In the genomic region with DNA sequence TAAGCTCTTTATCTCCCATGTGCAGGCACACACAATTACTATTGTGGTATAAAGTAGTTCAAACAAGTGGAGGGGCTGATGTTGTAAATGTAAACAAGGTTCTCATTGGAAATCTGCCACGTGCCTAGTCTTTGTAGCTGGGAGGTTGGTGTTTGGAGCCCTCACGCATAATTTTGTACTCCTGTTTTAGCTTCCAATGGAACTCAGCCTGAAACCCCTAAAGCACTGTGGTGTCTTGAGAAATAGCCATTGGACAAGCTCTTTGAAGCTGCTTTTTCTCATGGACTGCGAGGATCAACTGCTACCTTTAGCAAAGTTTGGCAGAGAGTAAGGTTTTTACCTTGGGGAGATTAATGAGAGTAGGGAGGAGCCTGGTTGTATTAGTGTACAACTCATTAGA, we compare ENCODE assay signal across 20 mouse cellular contexts. TPM values are rescaled to one million over a fixed set of nuclear protein-coding genes. Genes with fewer than 3 reads are reported as not detected.
DNase-seq lines count a peak whose midpoint lies in the region; ATAC-seq and TF ChIP-seq lines count a peak whose summit lies in the region.
"Had no signal": no experiment of that assay in that cellular context is flagged by ENCODE, and none has a peak within 500 bp of the region (broad histone marks: within the 10 kb centered on the region; RNA-seq: fewer than 3 reads in every experiment).

No protein-coding gene starts in this region.

- H3K27ac ChIP-seq in lung, embryonic 14.5 days (ENCODE audit: low read depth): no peak overlapping the region
- H3K27ac ChIP-seq: embryonic facial prominence, embryonic 10.5 days; embryonic facial prominence, embryonic 12.5 days; forebrain, embryonic 10.5 days; forebrain, embryonic 12.5 days had no signal

- no peaks in the 10 kb centered on the region for H3K4me1 ChIP-seq in lung, embryonic 14.5 days (ENCODE audit: insufficient read depth)
- H3K4me1 ChIP-seq: embryonic facial prominence, embryonic 10.5 days; embryonic facial prominence, embryonic 12.5 days; forebrain, embryonic 10.5 days; forebrain, embryonic 12.5 days had no signal

- H3K9ac ChIP-seq in lung, embryonic 14.5 days: no peak overlapping the region
- H3K9ac ChIP-seq: embryonic facial prominence, embryonic 12.5 days; forebrain, embryonic 12.5 days had no signal

- no peak for TF ChIP-seq CTCF in lung, embryonic 14.5 days (IDR thresholded peaks at IDR 0.05; ENCODE audit: low read depth)

- H3K36me3 ChIP-seq in lung, embryonic 14.5 days (ENCODE audit: insufficient read depth): no peaks in the 10 kb centered on the region
- H3K36me3 ChIP-seq: embryonic facial prominence, embryonic 10.5 days; embryonic facial prominence, embryonic 12.5 days; forebrain, embryonic 10.5 days; forebrain, embryonic 12.5 days had no signal

- H3K4me3 ChIP-seq in lung, embryonic 14.5 days (ENCODE audit: low read depth, low read length): no peak overlapping the region
- H3K4me3 ChIP-seq: embryonic facial prominence, embryonic 10.5 days; embryonic facial prominence, embryonic 12.5 days; forebrain, embryonic 10.5 days; forebrain, embryonic 12.5 days had no signal

- no peaks in the 10 kb centered on the region for H3K9me3 ChIP-seq in lung, embryonic 14.5 days (ENCODE audit: low read depth, low read length)
- H3K9me3 ChIP-seq: embryonic facial prominence, embryonic 10.5 days; embryonic facial prominence, embryonic 12.5 days; forebrain, embryonic 10.5 days; forebrain, embryonic 12.5 days had no signal

- 46% methylated on average over 3 of the region's 3 CpGs for WGBS in lung, embryonic 14.5 days

- no peak overlapping the region for H3K4me2 ChIP-seq in lung, embryonic 14.5 days
- H3K4me2 ChIP-seq: embryonic facial prominence, embryonic 12.5 days; forebrain, embryonic 12.5 days had no signal

- no peak for ATAC-seq in lung, embryonic 14.5 days (ENCODE audit: insufficient read depth)
- ATAC-seq: forebrain, embryonic 14.5 days; forebrain, embryonic 16.5 days had no signal

- DNase-seq in lung, embryonic 14.5 days: peak; percentile 30
- DNase-seq in lung, postnatal 4 days: no peak
- DNase-seq in fat pad, adult 2 months (ENCODE audit: extremely low read depth, low read depth, low spot score): peak; percentile 68
- DNase-seq in layer of hippocampus, postnatal 25 days (ENCODE audit: extremely low spot score in 1 of 2, low spot score in 1 of 2): no peak
- DNase-seq in frontal cortex, adult 2 months (ENCODE audit: extremely low spot score in 1 of 2, low spot score in 1 of 2): no peak
- DNase-seq: adrenal gland, adult 2 months; adrenal gland, postnatal 10 days; adrenal gland, postnatal 25 days; cerebellum, adult 11-12 months; cerebellum, adult 2 months; cerebellum, adult 9-10 months; cerebellum, postnatal 10 days; cerebellum, postnatal 25 days had no signal

- H3K27me3 ChIP-seq in lung, embryonic 14.5 days (ENCODE audit: insufficient read depth, low read length): no peaks in the 10 kb centered on the region
- H3K27me3 ChIP-seq: embryonic facial prominence, embryonic 12.5 days; forebrain, embryonic 12.5 days had no signal

RNA-seq across cellular contexts. Expression of gene Stac, which starts 24.3 kb away (rescaled TPM):
- polyA plus RNA-seq in lung, embryonic 14.5 days (2014; fragmentation: Nextera tagmentation; extraction: Ambion mirVana): 0.12 and 0.16 TPM in 2 replicates
- total RNA-seq in layer of hippocampus, postnatal 25 days (2021): 1 to 10 TPM; 3.9 to 4.2 TPM
- polyA plus RNA-seq in frontal cortex, adult 2 months (2012; rRNA removed): 3.1 and 3.5 TPM in 2 replicates
- total RNA-seq: MEL had no signal

Comparison
In these comparisons a context has a peak if more than half of its experiments do, and no peak if none do; other contexts are left out.
1. DNase-seq: peak in lung, embryonic 14.5 days (single experiment) and fat pad, adult 2 months (single experiment); none in lung, postnatal 4 days (0 of 2), layer of hippocampus, postnatal 25 days (0 of 2) and frontal cortex, adult 2 months (0 of 2).